Mouse (Mus musculus) induced T-regulatory cell, adult 2 months (primary cell): ENCODE data around the gene Mrpl4.

Source experiments
- DNase-seq: peaks from one replicate; pipeline ENCODE4 v3.0.0-alpha.2; 2012; ENCODE audit warnings: low read depth

Mrpl4 gene

GRCm38 (mm10) chr9:21002627-21003551 lies at the start of gene Mrpl4:
Gene Mrpl4, plus strand, starts transcription at chr9:21002738.
- peak; percentile 93 for DNase-seq

GRCm38 (mm10) chr9:20956989-20957388 lies 45.5 kb upstream of the Mrpl4 start:
- DNase-seq, result no peak

- no peak for DNase-seq
Measured at GRCm38 (mm10) chr9:20959430-20959938, 43.1 kb upstream of the Mrpl4 start, which contains the start of gene Dnmt1. Gene Dnmt1, minus strand, starts transcription at chr9:20959888.

GRCm38 (mm10) chr9:20961557-20961956 lies 41.0 kb upstream of the Mrpl4 start:
- DNase-seq, result peak; percentile 85

GRCm38 (mm10) chr9:20965606-20966005 lies 36.9 kb upstream of the Mrpl4 start:
- no peak for DNase-seq

- DNase-seq, result no peak
Measured at GRCm38 (mm10) chr9:20966008-20966407, 36.5 kb upstream of the Mrpl4 start.

- no peak for DNase-seq
Measured at GRCm38 (mm10) chr9:20966747-20967146, 35.8 kb upstream of the Mrpl4 start.

GRCm38 (mm10) chr9:20971751-20972140 lies 30.8 kb upstream of the Mrpl4 start:
- no peak for DNase-seq

GRCm38 (mm10) chr9:20972141-20972992 lies 30.2 kb upstream of the Mrpl4 start:
- no peak for DNase-seq

- no peak for DNase-seq
Measured at GRCm38 (mm10) chr9:20973001-20973681, 29.4 kb upstream of the Mrpl4 start.

- no peak for DNase-seq
Measured at GRCm38 (mm10) chr9:20973682-20974075, 28.9 kb upstream of the Mrpl4 start.

- DNase-seq, result peak; percentile 72
Measured at GRCm38 (mm10) chr9:20975431-20976215, 26.9 kb upstream of the Mrpl4 start.

- peak; percentile 94 for DNase-seq
Measured at GRCm38 (mm10) chr9:20976216-20976960, 26.1 kb upstream of the Mrpl4 start, which contains the start of gene S1pr2. Gene S1pr2, minus strand, starts transcription at chr9:20976781.

- DNase-seq, result no peak
Measured at GRCm38 (mm10) chr9:20976961-20977689, 25.4 kb upstream of the Mrpl4 start.

- no peak for DNase-seq
Measured at GRCm38 (mm10) chr9:20978409-20979095, 24.0 kb upstream of the Mrpl4 start.

GRCm38 (mm10) chr9:20979181-20979580 lies 23.4 kb upstream of the Mrpl4 start:
- DNase-seq, result no peak

GRCm38 (mm10) chr9:20979769-20980168 lies 22.8 kb upstream of the Mrpl4 start:
- no peak for DNase-seq

- DNase-seq, result no peak
Measured at GRCm38 (mm10) chr9:20982171-20982570, 20.4 kb upstream of the Mrpl4 start.

- DNase-seq, result peak; percentile 63
Measured at GRCm38 (mm10) chr9:20983169-20983568, 19.4 kb upstream of the Mrpl4 start.
